Mouse (Mus musculus): ENCODE data around the gene Supt6. TPM values are rescaled to one million over a fixed set of nuclear protein-coding genes. Genes with fewer than 3 reads are reported as not detected.

Gene Supt6
- total RNA-seq (2014; rRNA removed) (37.4 and 37.6 TPM in 2 replicates), polyA plus RNA-seq (2015; fragmentation: Nextera tagmentation; extraction: Ambion mirVana) (19.0 and 19.4 TPM in 2 replicates)

GRCm38 (mm10) chr11:78245627-78246317 lies at the start of gene Supt6, which contains the start of gene Sdf2:
Gene Supt6, minus strand, starts transcription at chr11:78245987.
Gene Sdf2, plus strand, starts transcription at chr11:78245746.
- Histone ChIP-seq H3K9me3 (ENCODE audit: low read length) (no peaks in the 10 kb centered on the region), H3K36me3 (ENCODE audit: insufficient read depth, low read length) (peaks cover under 1% of the 10 kb centered on the region), H3K27me3 (ENCODE audit: insufficient read depth, low read length) (no peaks in the 10 kb centered on the region), H3K27ac (ENCODE audit: low read depth, low read length) (peak within 1 kb of the TSS; percentile 97), H3K4me2 (ENCODE audit: low read depth, low read length, poor library complexity, severe bottlenecking) (peak within 1 kb of the TSS; percentile 54), H3K9ac (replicated peaks; ENCODE audit: low read length, poor library complexity, severe bottlenecking) (peak within 1 kb of the TSS; percentile 93), H3K4me3 (ENCODE audit: low read depth, low read length) (peak within 1 kb of the TSS; percentile 92), H3K4me1 (ENCODE audit: insufficient read depth, low read length) (peaks cover 20% of the 10 kb centered on the region)
- peak; percentile 27 for TF ChIP-seq CTCF (IDR thresholded peaks at IDR 0.05)
- under 1% methylated on average over 50 of the region's 50 CpGs for WGBS
- peak; percentile 92 for ATAC-seq (ENCODE audit: low FRiP score)
- peak; percentile 92 for DNase-seq (ENCODE audit: low spot score)

- Histone ChIP-seq H3K4me3 (ENCODE audit: low read depth, low read length) (no peak overlapping the region), H3K4me2 (ENCODE audit: low read depth, low read length, poor library complexity, severe bottlenecking) (no peak overlapping the region), H3K36me3 (ENCODE audit: insufficient read depth, low read length) (peaks cover 6% of the 10 kb centered on the region; the same call in 1 of the 2 replicates), H3K9me3 (ENCODE audit: low read length) (no peaks in the 10 kb centered on the region), H3K4me1 (ENCODE audit: insufficient read depth, low read length) (no peaks in the 10 kb centered on the region), H3K27me3 (ENCODE audit: insufficient read depth, low read length) (no peaks in the 10 kb centered on the region), H3K9ac (replicated peaks; ENCODE audit: low read length, poor library complexity, severe bottlenecking) (no peak overlapping the region), H3K27ac (ENCODE audit: low read depth, low read length) (no peak overlapping the region)
- ATAC-seq (ENCODE audit: low FRiP score) = no peak
- no peak for DNase-seq (ENCODE audit: low spot score)
- no peak for TF ChIP-seq CTCF (IDR thresholded peaks at IDR 0.05)
- WGBS = 98% methylated on average over 6 of the region's 6 CpGs
Observed at GRCm38 (mm10) chr11:78294585-78294984, 48.8 kb upstream of the Supt6 start.

- no peak within 1 kb of the TSS for H3K27ac ChIP-seq (ENCODE audit: low read depth, low read length)
- no peak within 1 kb of the TSS for H3K9ac ChIP-seq (replicated peaks; ENCODE audit: low read length, poor library complexity, severe bottlenecking)
- no peaks in the 10 kb centered on the region for H3K4me1 ChIP-seq (ENCODE audit: insufficient read depth, low read length)
- WGBS = 92% methylated on average over 4 of the region's 4 CpGs
- no peak for ATAC-seq (ENCODE audit: low FRiP score)
- H3K9me3 ChIP-seq (ENCODE audit: low read length) = no peaks in the 10 kb centered on the region
- no peak for TF ChIP-seq CTCF (IDR thresholded peaks at IDR 0.05)
- no peaks in the 10 kb centered on the region for H3K27me3 ChIP-seq (ENCODE audit: insufficient read depth, low read length)
- H3K36me3 ChIP-seq (ENCODE audit: insufficient read depth, low read length) = peaks cover 33% of the 10 kb centered on the region
- no peak within 1 kb of the TSS for H3K4me2 ChIP-seq (ENCODE audit: low read depth, low read length, poor library complexity, severe bottlenecking)
- no peak for DNase-seq (ENCODE audit: low spot score)
- H3K4me3 ChIP-seq (ENCODE audit: low read depth, low read length) = no peak within 1 kb of the TSS
Observed at GRCm38 (mm10) chr11:78290654-78291053, 44.9 kb upstream of the Supt6 start, which contains the start of gene BC030499. Gene BC030499, plus strand, starts transcription at chr11:78290841.

GRCm38 (mm10) chr11:78289146-78289763 lies 43.5 kb upstream of the Supt6 start:
- whole genome bisulfite sequencing = 93% methylated on average over 7 of the region's 7 CpGs
- no peaks in the 10 kb centered on the region for H3K27me3 ChIP-seq (ENCODE audit: insufficient read depth, low read length)
- H3K9ac ChIP-seq (replicated peaks; ENCODE audit: low read length, poor library complexity, severe bottlenecking) = no peak overlapping the region
- TF ChIP-seq CTCF (IDR thresholded peaks at IDR 0.05) = no peak
- H3K36me3 ChIP-seq (ENCODE audit: insufficient read depth, low read length) = peaks cover 46% of the 10 kb centered on the region
- DNase-seq (ENCODE audit: low spot score) = no peak
- H3K27ac ChIP-seq (ENCODE audit: low read depth, low read length) = no peak overlapping the region
- no peak overlapping the region for H3K4me3 ChIP-seq (ENCODE audit: low read depth, low read length)
- H3K4me2 ChIP-seq (ENCODE audit: low read depth, low read length, poor library complexity, severe bottlenecking) = no peak overlapping the region
- H3K9me3 ChIP-seq (ENCODE audit: low read length) = no peaks in the 10 kb centered on the region
- ATAC-seq (ENCODE audit: low FRiP score) = no peak
- H3K4me1 ChIP-seq (ENCODE audit: insufficient read depth, low read length) = no peaks in the 10 kb centered on the region

GRCm38 (mm10) chr11:78279586-78279985 lies 33.8 kb upstream of the Supt6 start:
- TF ChIP-seq CTCF (IDR thresholded peaks at IDR 0.05) = no peak

GRCm38 (mm10) chr11:78278853-78279252 lies 33.1 kb upstream of the Supt6 start:
- Histone ChIP-seq H3K4me1 (ENCODE audit: insufficient read depth, low read length) (no peaks in the 10 kb centered on the region), H3K4me3 (ENCODE audit: low read depth, low read length) (no peak overlapping the region), H3K27me3 (ENCODE audit: insufficient read depth, low read length) (no peaks in the 10 kb centered on the region), H3K36me3 (ENCODE audit: insufficient read depth, low read length) (peaks cover 71% of the 10 kb centered on the region), H3K9ac (replicated peaks; ENCODE audit: low read length, poor library complexity, severe bottlenecking) (0 out of 2 replicates have a peak overlapping the region, but pooled peaks have one; percentile 8), H3K27ac (ENCODE audit: low read depth, low read length) (no peak overlapping the region), H3K9me3 (ENCODE audit: low read length) (no peaks in the 10 kb centered on the region), H3K4me2 (ENCODE audit: low read depth, low read length, poor library complexity, severe bottlenecking) (no peak overlapping the region)
- no peak for TF ChIP-seq CTCF (IDR thresholded peaks at IDR 0.05)
- ATAC-seq (ENCODE audit: low FRiP score) (no peak), DNase-seq (ENCODE audit: low spot score) (no peak)
- 90% methylated on average over 7 of the region's 7 CpGs for WGBS

More at GRCm38 (mm10) chr11:78279586-78279985, 33.8 kb upstream of the Supt6 start:
- no peak overlapping the region for H3K4me3 ChIP-seq (ENCODE audit: low read depth, low read length)
- peaks cover 71% of the 10 kb centered on the region for H3K36me3 ChIP-seq (ENCODE audit: insufficient read depth, low read length)
- WGBS = 61% methylated on average over 4 of the region's 4 CpGs
- ATAC-seq (ENCODE audit: low FRiP score) = no peak
- no peak overlapping the region for H3K9ac ChIP-seq (replicated peaks; ENCODE audit: low read length, poor library complexity, severe bottlenecking)
- peak; percentile 40 for DNase-seq (ENCODE audit: low spot score)
- no peaks in the 10 kb centered on the region for H3K27me3 ChIP-seq (ENCODE audit: insufficient read depth, low read length)
- H3K4me2 ChIP-seq (ENCODE audit: low read depth, low read length, poor library complexity, severe bottlenecking) = no peak overlapping the region
- no peaks in the 10 kb centered on the region for H3K4me1 ChIP-seq (ENCODE audit: insufficient read depth, low read length)
- no peak overlapping the region for H3K27ac ChIP-seq (ENCODE audit: low read depth, low read length)
- H3K9me3 ChIP-seq (ENCODE audit: low read length) = no peaks in the 10 kb centered on the region
